Mouse (Mus musculus): Measurements from ENCODE around the gene Abca4. TPM values are rescaled to one million over a fixed set of nuclear protein-coding genes. Genes with fewer than 3 reads are reported as not detected.

Gene Abca4
- polyA plus RNA-seq (2012; rRNA removed) = 8.2 and 9.9 TPM in 2 replicates

GRCm38 (mm10) chr3:122043799-122044547 lies at the start of gene Abca4:
TSS of gene Abca4 (plus strand) at chr3:122044443.
- Histone ChIP-seq H3K27ac (ENCODE audit: insufficient read depth, low read depth, low read length) (peak within 1 kb of the TSS; percentile 39; the same call in 1 of the 2 replicates), H3K4me3 (ENCODE audit: insufficient read depth, low read depth, low read length) (no peak within 1 kb of the TSS), H3K27me3 (replicated peaks; ENCODE audit: control insufficient read depth, insufficient read depth, low read length) (no peaks in the 10 kb centered on the region), H3K4me1 (ENCODE audit: control insufficient read depth, insufficient read depth, low read length) (peaks cover 20% of the 10 kb centered on the region), H3K36me3 (ENCODE audit: control insufficient read depth, insufficient read depth, low read length) (no peaks in the 10 kb centered on the region)
- WGBS = 61% methylated on average over 26 of the region's 26 CpGs
- TF ChIP-seq POLR2A (IDR thresholded peaks at IDR 0.05; ENCODE audit: low read depth, low read length) (no peak), CTCF (conservative IDR thresholded peaks at IDR 0.05; ENCODE audit: insufficient read depth, insufficient read length, low read depth, low read length) (no peak)
- no peak for DNase-seq

- Histone ChIP-seq H3K27ac (ENCODE audit: insufficient read depth, low read depth, low read length) (no peak overlapping the region), H3K4me3 (ENCODE audit: insufficient read depth, low read depth, low read length) (no peak overlapping the region), H3K36me3 (ENCODE audit: control insufficient read depth, insufficient read depth, low read length) (peaks cover 18% of the 10 kb centered on the region), H3K27me3 (replicated peaks; ENCODE audit: control insufficient read depth, insufficient read depth, low read length) (no peaks in the 10 kb centered on the region), H3K4me1 (ENCODE audit: control insufficient read depth, insufficient read depth, low read length) (no peaks in the 10 kb centered on the region)
- DNase-seq = no peak
- WGBS = 86% methylated on average over 4 of the region's 4 CpGs
- TF ChIP-seq CTCF (conservative IDR thresholded peaks at IDR 0.05; ENCODE audit: insufficient read depth, insufficient read length, low read depth, low read length) (no peak), POLR2A (IDR thresholded peaks at IDR 0.05; ENCODE audit: low read depth, low read length) (no peak)
Observed at GRCm38 (mm10) chr3:121995125-121995524, 49.1 kb upstream of the Abca4 start.

- H3K4me3 ChIP-seq (ENCODE audit: insufficient read depth, low read depth, low read length) = no peak overlapping the region
- no peak overlapping the region for H3K27ac ChIP-seq (ENCODE audit: insufficient read depth, low read depth, low read length)
- H3K27me3 ChIP-seq (replicated peaks; ENCODE audit: control insufficient read depth, insufficient read depth, low read length) = no peaks in the 10 kb centered on the region
- peaks cover 11% of the 10 kb centered on the region for H3K36me3 ChIP-seq (ENCODE audit: control insufficient read depth, insufficient read depth, low read length)
- TF ChIP-seq POLR2A (IDR thresholded peaks at IDR 0.05; ENCODE audit: low read depth, low read length) = no peak
- TF ChIP-seq CTCF (conservative IDR thresholded peaks at IDR 0.05; ENCODE audit: insufficient read depth, insufficient read length, low read depth, low read length) = no peak
- H3K4me1 ChIP-seq (ENCODE audit: control insufficient read depth, insufficient read depth, low read length) = no peaks in the 10 kb centered on the region
- DNase-seq = no peak
- 52% methylated on average over 2 of the region's 2 CpGs for WGBS
Observed at GRCm38 (mm10) chr3:121999934-122000333, 44.3 kb upstream of the Abca4 start.

GRCm38 (mm10) chr3:122001568-122001967 lies 42.7 kb upstream of the Abca4 start:
- no peak overlapping the region for H3K4me3 ChIP-seq (ENCODE audit: insufficient read depth, low read depth, low read length)
- H3K27me3 ChIP-seq (replicated peaks; ENCODE audit: control insufficient read depth, insufficient read depth, low read length) = no peaks in the 10 kb centered on the region
- H3K36me3 ChIP-seq (ENCODE audit: control insufficient read depth, insufficient read depth, low read length) = peaks cover 7% of the 10 kb centered on the region
- TF ChIP-seq CTCF (conservative IDR thresholded peaks at IDR 0.05; ENCODE audit: insufficient read depth, insufficient read length, low read depth, low read length) = no peak
- no peak for TF ChIP-seq POLR2A (IDR thresholded peaks at IDR 0.05; ENCODE audit: low read depth, low read length)
- H3K4me1 ChIP-seq (ENCODE audit: control insufficient read depth, insufficient read depth, low read length) = no peaks in the 10 kb centered on the region
- 44% methylated on average over 6 of the region's 6 CpGs for WGBS
- DNase-seq = no peak
- 0 out of 2 replicates have a peak overlapping the region, but pooled peaks have one; percentile 30 for H3K27ac ChIP-seq (ENCODE audit: insufficient read depth, low read depth, low read length)

GRCm38 (mm10) chr3:122009818-122010217 lies 34.4 kb upstream of the Abca4 start:
- Histone ChIP-seq H3K36me3 (ENCODE audit: control insufficient read depth, insufficient read depth, low read length) (peaks cover 33% of the 10 kb centered on the region), H3K4me1 (ENCODE audit: control insufficient read depth, insufficient read depth, low read length) (no peaks in the 10 kb centered on the region; the same call in 1 of the 2 replicates), H3K27ac (ENCODE audit: insufficient read depth, low read depth, low read length) (no peak overlapping the region), H3K27me3 (replicated peaks; ENCODE audit: control insufficient read depth, insufficient read depth, low read length) (no peaks in the 10 kb centered on the region), H3K4me3 (ENCODE audit: insufficient read depth, low read depth, low read length) (no peak overlapping the region)
- 94% methylated on average over 5 of the region's 5 CpGs for WGBS
- TF ChIP-seq CTCF (conservative IDR thresholded peaks at IDR 0.05; ENCODE audit: insufficient read depth, insufficient read length, low read depth, low read length) (no peak), POLR2A (IDR thresholded peaks at IDR 0.05; ENCODE audit: low read depth, low read length) (no peak)
- no peak for DNase-seq

- H3K4me3 ChIP-seq (ENCODE audit: insufficient read depth, low read depth, low read length) = no peak overlapping the region
- WGBS = 82% methylated on average over 5 of the region's 5 CpGs
Observed at GRCm38 (mm10) chr3:122010292-122010691, 34.0 kb upstream of the Abca4 start.

GRCm38 (mm10) chr3:122012464-122012863 lies 31.8 kb upstream of the Abca4 start:
- Histone ChIP-seq H3K27ac (ENCODE audit: insufficient read depth, low read depth, low read length) (no peak overlapping the region), H3K27me3 (replicated peaks; ENCODE audit: control insufficient read depth, insufficient read depth, low read length) (no peaks in the 10 kb centered on the region), H3K36me3 (ENCODE audit: control insufficient read depth, insufficient read depth, low read length) (peaks cover 30% of the 10 kb centered on the region), H3K4me1 (ENCODE audit: control insufficient read depth, insufficient read depth, low read length) (no peaks in the 10 kb centered on the region; the same call in 1 of the 2 replicates), H3K4me3 (ENCODE audit: insufficient read depth, low read depth, low read length) (no peak overlapping the region)
- TF ChIP-seq POLR2A (IDR thresholded peaks at IDR 0.05; ENCODE audit: low read depth, low read length) (no peak), CTCF (conservative IDR thresholded peaks at IDR 0.05; ENCODE audit: insufficient read depth, insufficient read length, low read depth, low read length) (no peak)
- 79% methylated on average over 1 of the region's 1 CpGs for WGBS
- DNase-seq = no peak

More at GRCm38 (mm10) chr3:122010292-122010691, 34.0 kb upstream of the Abca4 start:
- DNase-seq = no peak
- Histone ChIP-seq H3K27me3 (replicated peaks; ENCODE audit: control insufficient read depth, insufficient read depth, low read length) (no peaks in the 10 kb centered on the region), H3K36me3 (ENCODE audit: control insufficient read depth, insufficient read depth, low read length) (peaks cover 31% of the 10 kb centered on the region), H3K4me1 (ENCODE audit: control insufficient read depth, insufficient read depth, low read length) (no peaks in the 10 kb centered on the region; the same call in 1 of the 2 replicates), H3K27ac (ENCODE audit: insufficient read depth, low read depth, low read length) (no peak overlapping the region)
- TF ChIP-seq CTCF (conservative IDR thresholded peaks at IDR 0.05; ENCODE audit: insufficient read depth, insufficient read length, low read depth, low read length) = no peak
- no peak for TF ChIP-seq POLR2A (IDR thresholded peaks at IDR 0.05; ENCODE audit: low read depth, low read length)
